Mouse (Mus musculus): ENCODE results near the gene Drg2. TPM values are rescaled to one million over a fixed set of nuclear protein-coding genes. Genes with fewer than 3 reads are reported as not detected.

Gene Drg2
- polyA plus RNA-seq (2015; fragmentation: Nextera tagmentation; extraction: Ambion mirVana): 83.4 and 86.0 TPM in 2 replicates

DNA sequence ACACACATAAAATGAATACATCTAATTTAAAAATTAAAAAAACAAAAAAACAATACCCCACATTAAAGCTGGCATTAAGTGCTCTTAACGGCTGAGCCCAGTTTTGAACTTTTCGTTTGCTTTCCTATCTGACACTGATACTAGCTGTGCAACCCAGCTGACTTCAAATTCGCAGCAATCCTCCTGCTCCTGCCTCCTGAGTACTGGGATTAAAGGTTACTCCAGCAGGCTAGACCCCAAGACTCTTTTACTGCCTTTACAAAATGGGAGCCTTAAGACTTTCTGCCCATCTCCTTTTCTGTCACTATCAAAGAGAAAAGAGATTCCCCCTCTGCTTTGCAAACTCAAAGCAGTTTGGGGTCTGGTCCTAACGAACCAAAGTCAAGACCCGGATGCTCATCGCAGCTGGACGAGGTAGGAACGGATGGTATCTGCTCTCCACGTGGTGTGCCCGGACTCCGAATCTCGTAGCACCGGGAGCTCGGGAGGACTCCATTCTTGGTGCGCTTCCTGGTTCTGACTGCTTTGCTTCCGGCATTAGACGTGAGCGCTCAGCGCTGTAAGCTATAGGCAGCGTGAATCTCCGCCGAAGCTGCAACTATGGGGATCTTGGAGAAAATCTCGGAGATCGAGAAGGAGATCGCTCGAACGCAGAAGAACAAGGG is at the start of gene Drg2:
TSS of gene Drg2 (plus strand) at position 512 of the 665 bp plus-strand sequence.

DNA sequence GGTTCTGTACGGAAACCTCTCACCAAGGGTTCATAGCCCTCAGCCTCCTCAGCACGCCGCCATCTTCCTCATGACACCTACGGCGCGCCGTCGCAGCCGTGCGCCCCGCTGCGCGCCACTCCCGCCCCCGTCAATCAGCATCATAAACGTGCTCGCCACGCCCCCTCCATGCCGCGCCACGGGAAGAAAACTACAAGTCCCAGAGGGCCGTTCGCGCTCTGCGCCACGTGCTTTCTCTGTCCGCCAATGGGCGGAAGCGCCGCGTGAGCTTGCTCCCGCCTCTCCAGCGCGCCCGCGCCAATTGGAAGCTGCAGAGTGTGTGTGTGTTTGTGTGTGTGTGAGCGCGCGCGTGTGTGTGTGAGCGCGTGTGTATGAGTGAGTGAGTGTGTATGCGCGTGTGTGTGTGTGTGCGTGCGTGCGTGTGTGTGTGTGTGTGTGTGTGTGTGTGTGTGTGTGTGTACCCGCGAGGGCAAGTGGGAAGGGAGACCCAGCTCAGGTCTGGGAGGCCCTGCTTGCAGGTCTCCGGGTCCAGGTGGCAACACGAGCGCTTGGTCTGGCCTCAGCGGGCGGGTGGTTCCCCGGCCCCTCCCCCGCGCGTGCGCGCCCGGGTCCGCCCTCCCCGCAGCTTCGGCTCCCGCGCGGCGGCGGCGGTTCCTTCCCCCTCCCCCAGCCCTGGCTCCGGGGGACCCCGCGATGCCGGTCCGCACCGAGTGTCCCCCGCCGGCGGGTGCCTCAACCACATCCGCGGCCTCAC is 37.3 kb upstream of the Drg2 start, which contains the start of gene Gid4:
TSS of gene Gid4 (plus strand) at position 183 of the 754 bp plus-strand sequence.

DNA sequence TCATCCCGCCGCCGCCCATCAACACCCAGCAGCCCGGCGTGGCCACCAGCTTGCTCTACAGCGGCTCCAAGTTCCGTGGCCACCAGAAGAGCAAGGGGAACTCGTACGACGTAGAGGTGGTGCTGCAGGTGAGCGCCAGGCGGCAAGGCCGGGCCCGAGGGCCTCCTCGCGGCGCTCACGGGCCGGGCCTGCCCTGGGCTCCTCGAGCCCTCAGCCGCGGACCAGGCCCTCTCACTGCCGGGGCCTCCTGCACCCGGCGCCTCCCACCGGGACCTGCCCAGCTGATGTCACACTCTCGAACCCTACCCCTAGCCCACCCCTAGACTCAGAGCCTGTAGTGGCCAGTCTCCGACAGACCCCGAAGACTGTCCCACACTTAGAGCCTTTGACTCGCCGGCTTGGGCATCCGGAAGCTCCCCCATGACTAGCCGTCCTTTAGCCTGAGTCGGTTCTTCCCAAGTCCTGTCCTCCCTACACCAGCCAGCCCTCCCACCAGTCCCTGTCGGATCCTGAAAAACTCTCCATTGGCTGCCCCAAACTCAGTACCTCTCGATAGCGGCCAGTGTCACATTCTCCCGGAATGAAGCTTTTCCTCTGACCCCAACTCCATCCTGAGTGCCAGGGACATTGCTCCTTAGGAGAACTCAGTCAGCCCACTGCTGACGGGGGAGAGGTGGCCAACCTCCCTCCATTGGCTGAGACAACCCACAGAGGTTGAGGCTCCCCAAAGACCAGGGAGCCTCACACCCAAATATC is 36.5 kb upstream of the Drg2 start, which contains the start of gene Atpaf2:
TSS of gene Atpaf2 (minus strand) at position 741 of the 756 bp plus-strand sequence.

DNA sequence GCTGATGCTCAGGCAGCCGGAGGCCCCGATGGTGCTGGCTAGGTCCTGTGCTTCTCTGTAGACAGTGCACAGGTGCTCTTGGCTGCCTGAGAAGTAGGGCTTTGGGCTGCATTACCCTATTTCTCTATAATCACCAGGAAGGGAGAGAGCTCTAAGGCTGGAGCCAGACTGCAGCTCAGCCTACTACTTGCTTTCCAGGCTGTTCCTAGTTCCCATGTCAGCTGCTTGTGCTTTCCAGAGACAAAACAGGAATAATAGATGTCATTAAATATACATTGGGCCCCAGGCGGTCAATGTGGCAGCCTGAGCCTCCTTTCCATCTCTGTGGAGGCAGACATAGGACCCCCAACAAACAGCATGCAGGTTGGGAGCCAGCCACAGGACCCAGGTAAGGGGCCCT is 14.6 kb downstream of the Drg2 start, which contains the start of gene Myo15:
TSS of gene Myo15 (plus strand) at position 301 of the 400 bp plus-strand sequence.

Other genes starting within 250 kb of the Drg2 start
- 57.3 and 64.9 TPM in 2 replicates for gene Srebf1, start 232.0 kb upstream of the Drg2 start, polyA plus RNA-seq (2015; fragmentation: Nextera tagmentation; extraction: Ambion mirVana)
- 44.2 and 58.1 TPM in 2 replicates for gene Tom1l2, start 101.7 kb upstream of the Drg2 start, polyA plus RNA-seq (2015; fragmentation: Nextera tagmentation; extraction: Ambion mirVana)
- gene Drc3, start 101.3 kb upstream of the Drg2 start, polyA plus RNA-seq (2015; fragmentation: Nextera tagmentation; extraction: Ambion mirVana): 6.5 and 6.6 TPM in 2 replicates
- gene Gid4, start 37.4 kb upstream of the Drg2 start, polyA plus RNA-seq (2015; fragmentation: Nextera tagmentation; extraction: Ambion mirVana): 22.5 and 23.7 TPM in 2 replicates
- 46.5 and 50.3 TPM in 2 replicates for gene Atpaf2, start 36.1 kb upstream of the Drg2 start, polyA plus RNA-seq (2015; fragmentation: Nextera tagmentation; extraction: Ambion mirVana)
- 0.53 and 0.54 TPM in 2 replicates for gene Myo15, start 14.7 kb downstream of the Drg2 start, polyA plus RNA-seq (2015; fragmentation: Nextera tagmentation; extraction: Ambion mirVana)
- gene Alkbh5, start 81.8 kb downstream of the Drg2 start, polyA plus RNA-seq (2015; fragmentation: Nextera tagmentation; extraction: Ambion mirVana): 19.0 and 20.2 TPM in 2 replicates
- gene Llgl1, start 245.1 kb downstream of the Drg2 start, polyA plus RNA-seq (2015; fragmentation: Nextera tagmentation; extraction: Ambion mirVana): 28.1 and 31.3 TPM in 2 replicates

Measured in neural tube, postnatal 0 days (tissue).